Mouse (Mus musculus): ENCODE data around the gene Psmd6. TPM values are rescaled to one million over a fixed set of nuclear protein-coding genes. Genes with fewer than 3 reads are reported as not detected.
A peak's percentile ranks its signal among the peaks of the same experiment; 100 is the strongest.

Gene Psmd6
- 165 and 188 TPM in 2 replicates for polyA plus RNA-seq (2015; fragmentation: Nextera tagmentation; extraction: Ambion mirVana)

DNA sequence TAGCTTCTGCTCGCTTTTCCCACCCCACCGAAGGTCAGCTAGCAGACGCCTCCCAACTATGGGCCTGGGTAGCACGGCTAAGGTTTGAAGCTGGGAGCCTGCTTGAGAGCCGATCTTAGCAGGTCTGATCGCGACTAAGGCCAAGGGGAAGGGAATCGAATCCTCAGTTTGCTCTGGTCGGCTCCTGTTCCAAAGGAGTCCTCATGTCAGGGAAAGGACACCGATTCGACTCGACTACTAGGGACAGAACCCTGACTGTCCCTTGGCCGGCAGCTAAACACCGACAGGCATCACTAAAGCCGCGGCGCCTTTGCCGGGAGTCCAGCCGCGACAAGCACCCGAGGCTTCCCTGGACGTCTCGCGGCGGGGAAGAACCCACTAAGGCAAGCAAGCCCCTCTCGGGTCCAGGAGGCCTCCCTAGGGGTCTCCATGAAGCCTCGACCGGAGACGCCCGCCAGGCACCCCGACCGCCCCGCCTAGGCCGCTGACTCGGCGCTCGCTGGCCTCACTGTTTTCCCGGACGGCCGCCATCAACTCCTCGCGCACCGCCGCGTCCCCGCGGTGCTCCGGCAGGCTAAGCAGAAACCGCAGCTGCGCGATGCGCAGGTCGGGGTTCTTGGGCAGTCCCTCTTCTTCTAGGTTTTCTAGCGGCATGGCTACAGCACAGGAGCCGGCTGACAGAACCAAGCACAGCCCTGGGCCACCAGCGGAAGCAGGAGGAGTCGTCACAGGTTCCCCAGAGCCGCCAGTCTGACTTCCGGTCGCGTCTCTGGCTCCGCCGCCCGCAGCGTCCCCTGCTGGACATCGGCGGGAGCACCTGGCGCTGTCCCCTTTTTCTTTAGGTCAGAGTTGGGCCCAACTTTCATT lies at the start of gene Psmd6:
TSS of gene Psmd6 (minus strand) at position 755 of the 867 bp plus-strand sequence.
- peaks cover 42% of the 10 kb centered on the region for H3K36me3 ChIP-seq
- peaks cover 23% of the 10 kb centered on the region for H3K4me1 ChIP-seq
- H3K4me3 ChIP-seq = peak within 1 kb of the TSS; percentile 99
- no peaks in the 10 kb centered on the region for H3K9me3 ChIP-seq
- peak within 1 kb of the TSS; percentile 97 for H3K9ac ChIP-seq
- ATAC-seq (ENCODE audit: extremely low read depth, insufficient number of reproducible peaks, low FRiP score, low TSS enrichment) = peak; percentile 86
- H3K27ac ChIP-seq (replicated peaks) = peak within 1 kb of the TSS; percentile 82
- no peaks in the 10 kb centered on the region for H3K27me3 ChIP-seq (replicated peaks)
- H3K4me2 ChIP-seq = peak within 1 kb of the TSS; percentile 93
- WGBS = under 1% methylated on average over 68 of the region's 68 CpGs

DNA sequence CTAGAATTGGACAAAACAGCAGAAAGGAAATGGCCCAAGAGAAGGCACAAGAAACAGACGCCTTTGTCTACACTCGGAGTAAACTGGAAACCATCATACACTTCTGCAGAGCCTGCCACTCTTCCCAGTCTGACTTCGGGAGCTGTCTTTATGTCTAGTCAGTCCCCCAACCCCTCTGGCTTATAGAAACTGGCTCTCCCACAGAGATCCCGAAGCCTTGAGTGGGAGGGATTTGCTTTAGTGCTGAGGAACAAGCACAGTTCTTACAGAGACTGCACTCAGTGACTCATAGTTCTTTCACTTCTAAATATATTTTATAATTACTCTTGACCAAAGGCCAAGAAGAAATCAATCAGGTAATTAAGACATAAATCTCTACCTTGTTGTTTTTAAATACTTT lies 10.1 kb downstream of the Psmd6 start:
- H3K27ac ChIP-seq (replicated peaks) = no peak overlapping the region

DNA sequence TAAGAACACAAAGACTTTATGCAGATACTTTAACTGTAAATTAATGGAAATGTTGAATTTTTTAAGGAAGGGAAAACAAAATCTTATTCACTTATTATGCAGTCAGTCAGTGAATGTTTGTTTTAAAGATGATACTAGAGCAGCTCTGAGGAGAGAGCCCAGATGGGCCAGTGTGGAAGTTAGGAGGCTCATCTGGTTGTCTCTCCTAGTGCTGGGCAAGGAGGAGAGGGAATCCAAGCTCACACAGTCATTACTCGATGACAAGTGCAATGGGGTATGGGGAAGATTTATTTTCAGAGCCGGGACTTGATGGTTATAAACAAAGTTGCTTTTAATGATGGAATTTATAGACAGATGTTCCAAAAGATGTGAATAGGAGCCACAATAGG lies 15.9 kb downstream of the Psmd6 start:
- no peaks in the 10 kb centered on the region for H3K9me3 ChIP-seq
- H3K4me1 ChIP-seq = no peaks in the 10 kb centered on the region
- H3K4me2 ChIP-seq = no peak overlapping the region
- ATAC-seq (ENCODE audit: extremely low read depth, insufficient number of reproducible peaks, low FRiP score, low TSS enrichment) = no peak
- WGBS = 72% methylated on average over 2 of the region's 2 CpGs
- peaks cover 58% of the 10 kb centered on the region for H3K36me3 ChIP-seq
- no peak overlapping the region for H3K27ac ChIP-seq (replicated peaks)
- H3K27me3 ChIP-seq (replicated peaks) = no peaks in the 10 kb centered on the region
- H3K9ac ChIP-seq = no peak overlapping the region
- no peak overlapping the region for H3K4me3 ChIP-seq

More for the DNA sequence above, 10.1 kb downstream of the Psmd6 start:
- no peak for ATAC-seq (ENCODE audit: extremely low read depth, insufficient number of reproducible peaks, low FRiP score, low TSS enrichment)
- H3K9ac ChIP-seq = no peak overlapping the region
- H3K36me3 ChIP-seq = peaks cover 65% of the 10 kb centered on the region
- no peak overlapping the region for H3K4me3 ChIP-seq
- no peaks in the 10 kb centered on the region for H3K27me3 ChIP-seq (replicated peaks)
- no peak overlapping the region for H3K4me2 ChIP-seq
- no peaks in the 10 kb centered on the region for H3K9me3 ChIP-seq
- H3K4me1 ChIP-seq = no peaks in the 10 kb centered on the region
- 72% methylated on average over 4 of the region's 4 CpGs for WGBS

DNA sequence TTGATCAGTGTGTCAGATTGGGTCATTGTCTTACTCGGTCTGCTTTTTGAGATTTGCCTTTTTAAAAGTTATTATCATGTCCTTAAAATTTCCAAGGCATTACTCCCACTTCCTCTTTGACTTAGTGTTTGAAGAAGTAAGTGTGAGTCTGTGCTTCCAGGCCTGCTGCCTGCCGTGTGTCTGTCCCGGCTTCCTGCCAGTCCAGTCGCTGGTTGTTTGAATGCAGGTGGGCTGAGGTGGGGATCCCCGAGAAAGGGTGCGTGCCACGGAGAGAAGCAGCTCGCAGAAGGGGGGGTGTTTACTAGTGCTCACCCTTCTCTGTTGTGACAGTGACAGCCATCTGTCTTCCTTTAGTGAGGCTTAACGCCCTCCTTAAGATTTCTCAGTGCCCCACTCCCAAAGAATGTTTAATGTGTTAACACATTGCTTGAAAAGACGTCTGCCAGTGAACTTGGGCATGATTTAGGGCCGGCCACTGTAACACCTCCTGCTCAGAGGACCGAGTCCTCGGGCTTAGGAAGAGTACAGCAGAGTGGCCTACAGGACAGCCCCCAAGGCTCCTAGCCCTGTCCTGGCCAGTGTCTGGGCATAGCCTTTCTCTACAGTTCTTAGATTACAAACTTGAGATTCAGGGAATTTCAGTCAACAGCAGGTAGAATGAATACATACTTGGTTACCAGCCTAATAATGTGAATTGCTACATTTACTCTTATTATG lies 16.4 kb downstream of the Psmd6 start:
- Histone ChIP-seq H3K4me2 (no peak overlapping the region), H3K27me3 (replicated peaks) (no peaks in the 10 kb centered on the region), H3K36me3 (peaks cover 63% of the 10 kb centered on the region), H3K4me1 (no peaks in the 10 kb centered on the region), H3K4me3 (no peak overlapping the region), H3K27ac (replicated peaks) (no peak overlapping the region), H3K9me3 (no peaks in the 10 kb centered on the region), H3K9ac (no peak overlapping the region)
- WGBS = 65% methylated on average over 13 of the region's 13 CpGs
- no peak for ATAC-seq (ENCODE audit: extremely low read depth, insufficient number of reproducible peaks, low FRiP score, low TSS enrichment)

DNA sequence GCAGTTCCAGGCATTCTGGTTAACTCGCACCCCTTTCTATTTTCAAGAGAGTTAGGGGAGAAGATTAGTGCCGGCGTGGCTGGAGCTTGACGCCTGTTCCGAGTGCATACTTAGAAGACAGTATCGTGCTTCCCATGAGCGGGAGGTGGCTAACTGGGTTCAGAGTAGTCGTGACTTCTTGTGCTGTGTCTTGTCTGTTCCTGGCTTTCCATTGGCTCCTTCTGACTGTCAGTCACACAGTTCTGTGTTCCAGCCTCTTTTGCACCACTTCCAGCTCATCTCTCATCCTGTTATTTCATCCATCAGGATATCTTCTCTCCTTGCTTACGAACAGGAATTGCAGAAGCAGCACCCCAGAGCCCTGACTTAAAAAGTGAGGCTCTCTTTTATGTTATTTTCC lies 19.5 kb downstream of the Psmd6 start:
- WGBS = 80% methylated on average over 9 of the region's 9 CpGs
- H3K27ac ChIP-seq (replicated peaks) = no peak overlapping the region
- no peak overlapping the region for H3K4me2 ChIP-seq
- peaks cover 75% of the 10 kb centered on the region for H3K36me3 ChIP-seq
- H3K27me3 ChIP-seq (replicated peaks) = no peaks in the 10 kb centered on the region
- H3K9me3 ChIP-seq = no peaks in the 10 kb centered on the region
- no peaks in the 10 kb centered on the region for H3K4me1 ChIP-seq
- ATAC-seq (ENCODE audit: extremely low read depth, insufficient number of reproducible peaks, low FRiP score, low TSS enrichment) = no peak
- no peak overlapping the region for H3K9ac ChIP-seq
- H3K4me3 ChIP-seq = no peak overlapping the region

DNA sequence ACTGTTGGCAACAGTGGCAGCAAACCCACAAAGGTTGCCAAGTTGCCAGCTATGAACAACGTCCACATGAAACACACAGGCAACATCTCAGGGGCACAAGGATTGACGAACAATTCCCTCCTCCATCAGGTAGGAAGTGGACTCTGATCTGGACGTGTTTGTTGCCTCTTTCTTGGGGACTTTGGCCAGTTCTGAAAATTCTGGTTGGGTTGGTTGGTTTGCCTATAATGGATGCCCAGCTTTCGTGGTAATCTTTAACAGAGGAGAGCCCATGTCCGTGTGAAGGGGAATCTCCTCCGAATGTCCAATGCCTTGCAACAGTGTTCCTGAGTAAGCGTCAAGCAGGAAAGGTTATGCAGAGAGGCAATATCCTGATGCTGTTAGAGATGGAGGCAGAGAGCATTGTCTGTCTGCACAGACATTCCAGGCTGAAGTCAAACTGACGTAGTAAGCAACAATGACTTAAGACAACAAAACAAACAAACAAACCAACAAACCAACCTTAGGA lies 20.0 kb downstream of the Psmd6 start:
- 86% methylated on average over 8 of the region's 8 CpGs for WGBS
- Histone ChIP-seq H3K9ac (no peak overlapping the region), H3K9me3 (no peaks in the 10 kb centered on the region), H3K4me3 (no peak overlapping the region), H3K4me1 (no peaks in the 10 kb centered on the region), H3K36me3 (peaks cover 80% of the 10 kb centered on the region), H3K4me2 (no peak overlapping the region), H3K27ac (replicated peaks) (no peak overlapping the region), H3K27me3 (replicated peaks) (no peaks in the 10 kb centered on the region)
- no peak for ATAC-seq (ENCODE audit: extremely low read depth, insufficient number of reproducible peaks, low FRiP score, low TSS enrichment)

DNA sequence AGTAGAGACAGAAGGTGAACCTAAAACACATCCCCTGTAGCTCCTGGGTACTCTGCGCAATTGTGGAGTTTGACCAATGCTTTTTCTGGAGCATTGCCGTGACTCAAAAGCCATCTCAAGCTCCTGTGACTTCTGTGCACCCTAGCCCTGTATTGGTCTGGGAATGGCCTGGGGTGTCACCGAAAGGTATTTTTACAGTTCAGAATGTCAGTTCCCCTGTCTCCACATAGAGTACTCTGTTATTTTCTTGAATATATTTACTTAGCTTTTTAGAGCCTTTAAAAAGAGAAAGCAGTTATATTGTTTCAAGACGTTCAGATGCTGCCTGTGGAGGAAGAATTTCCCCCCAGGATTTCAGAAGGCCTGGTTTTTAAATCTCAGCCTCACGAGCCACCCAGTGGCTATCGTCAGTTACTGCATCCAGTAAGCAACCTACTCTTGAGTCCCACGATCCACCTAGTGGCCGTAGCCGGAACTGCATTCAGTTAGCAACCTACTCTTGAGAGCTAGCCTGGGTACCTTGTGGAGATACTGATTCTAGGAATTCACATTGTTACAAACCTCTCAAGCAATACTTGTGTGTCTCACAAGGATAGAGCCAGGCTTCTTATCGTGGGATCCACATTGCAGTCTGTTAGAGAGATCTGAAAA lies 22.3 kb downstream of the Psmd6 start:
- Histone ChIP-seq H3K4me2 (no peak overlapping the region), H3K27me3 (replicated peaks) (no peaks in the 10 kb centered on the region), H3K27ac (replicated peaks) (no peak overlapping the region), H3K4me3 (no peak overlapping the region), H3K9me3 (no peaks in the 10 kb centered on the region), H3K9ac (no peak overlapping the region), H3K36me3 (peaks cover 82% of the 10 kb centered on the region), H3K4me1 (no peaks in the 10 kb centered on the region)
- WGBS = 26% methylated on average over 10 of the region's 10 CpGs
- 0 out of 2 replicates have a peak, but pooled peaks have one; percentile 52 for ATAC-seq (ENCODE audit: extremely low read depth, insufficient number of reproducible peaks, low FRiP score, low TSS enrichment)

DNA sequence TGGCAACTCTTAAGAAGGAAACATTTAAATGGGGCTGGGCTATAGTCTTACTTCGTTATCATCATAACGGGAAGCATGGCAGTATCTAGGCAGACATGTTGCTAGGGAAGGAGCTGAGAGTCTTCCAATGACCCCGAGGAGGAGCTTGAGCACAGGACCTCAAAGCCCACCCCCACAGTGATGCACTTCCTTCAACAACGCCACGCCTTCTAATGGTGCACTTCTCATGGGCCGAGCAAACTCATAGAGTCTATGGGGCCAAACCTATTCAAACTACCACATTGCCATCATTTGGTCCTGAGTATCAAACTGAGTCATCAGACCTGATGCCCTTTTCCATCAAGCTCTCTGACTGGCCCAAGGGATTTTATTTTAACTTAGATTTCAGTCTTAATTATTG lies 30.2 kb downstream of the Psmd6 start:
- Histone ChIP-seq H3K4me1 (peaks cover 23% of the 10 kb centered on the region), H3K36me3 (peaks cover 60% of the 10 kb centered on the region), H3K4me2 (no peak overlapping the region), H3K27me3 (replicated peaks) (no peaks in the 10 kb centered on the region; the same call in none of the 2 replicates), H3K27ac (replicated peaks) (no peak overlapping the region), H3K9ac (no peak overlapping the region), H3K4me3 (no peak overlapping the region), H3K9me3 (no peaks in the 10 kb centered on the region)
- ATAC-seq (ENCODE audit: extremely low read depth, insufficient number of reproducible peaks, low FRiP score, low TSS enrichment) = no peak
- WGBS = 82% methylated on average over 6 of the region's 6 CpGs

DNA sequence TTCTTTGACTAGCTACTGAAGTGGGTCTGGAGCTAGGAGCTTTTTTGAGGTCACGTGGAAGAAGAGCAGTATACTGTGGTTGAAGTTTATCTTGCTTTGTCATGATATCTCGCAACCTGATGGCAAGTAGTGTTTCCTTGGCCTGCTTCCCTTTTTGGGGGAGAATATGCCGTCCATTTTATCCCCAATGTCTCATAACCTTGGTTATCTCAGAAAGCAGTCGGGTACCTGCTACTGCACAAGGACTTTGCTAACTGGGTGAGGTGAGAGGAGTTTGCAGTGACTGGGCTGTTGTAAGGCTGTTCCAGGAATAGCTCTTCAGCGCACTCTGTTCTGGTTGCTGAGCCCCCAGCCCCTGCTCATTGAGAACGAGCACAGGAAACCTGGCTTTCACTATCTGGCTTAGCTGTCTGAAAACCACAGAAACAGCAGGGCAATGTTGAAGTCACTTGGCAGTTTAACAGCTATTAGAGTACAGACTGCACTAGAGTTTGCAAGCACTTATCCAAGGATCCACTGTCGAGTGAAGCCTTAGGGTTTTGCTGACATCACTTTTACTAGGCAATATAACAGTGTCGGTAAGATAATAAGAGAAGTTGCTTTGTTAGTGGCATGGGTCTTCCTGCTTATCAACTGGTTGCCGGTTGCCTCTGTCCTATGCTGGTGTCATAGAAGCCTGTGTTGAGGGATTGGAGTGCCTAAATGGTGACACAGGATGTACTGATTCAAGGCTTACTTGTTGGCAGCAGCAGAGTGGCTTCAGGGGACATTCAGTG lies 32.6 kb downstream of the Psmd6 start:
- H3K4me3 ChIP-seq = no peak overlapping the region
- H3K9me3 ChIP-seq = no peaks in the 10 kb centered on the region
- ATAC-seq (ENCODE audit: extremely low read depth, insufficient number of reproducible peaks, low FRiP score, low TSS enrichment) = peak; percentile 63; the same call in 1 of the 2 replicates
- H3K9ac ChIP-seq = no peak overlapping the region
- H3K27ac ChIP-seq (replicated peaks) = peak overlapping the region; percentile 66
- 23% methylated on average over 9 of the region's 9 CpGs for WGBS
- H3K4me2 ChIP-seq = peak overlapping the region; percentile 52
- no peaks in the 10 kb centered on the region; the same call in none of the 2 replicates for H3K27me3 ChIP-seq (replicated peaks)
- peaks cover 49% of the 10 kb centered on the region for H3K36me3 ChIP-seq
- peaks cover 23% of the 10 kb centered on the region for H3K4me1 ChIP-seq

DNA sequence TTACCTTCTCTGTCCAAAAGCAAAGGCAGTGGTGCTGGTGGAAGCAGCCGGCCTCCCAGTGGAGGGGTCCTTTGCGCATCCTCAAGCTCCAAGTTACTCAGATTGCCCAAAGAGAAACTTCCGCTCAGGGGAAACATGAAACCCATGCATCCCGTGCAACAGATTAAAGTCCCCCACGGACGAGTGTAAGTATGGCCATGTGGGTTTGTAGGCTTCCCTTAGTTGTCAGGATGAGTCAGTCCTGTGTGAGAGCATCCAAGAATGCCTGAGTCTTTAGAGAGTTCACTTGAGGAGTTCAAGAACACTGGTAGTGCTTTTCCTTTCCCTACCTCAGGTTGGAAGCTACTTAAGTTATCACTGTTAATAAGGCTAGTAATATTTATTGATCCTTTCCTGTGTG lies 33.4 kb downstream of the Psmd6 start:
- H3K4me2 ChIP-seq = no peak overlapping the region
- no peak overlapping the region for H3K4me3 ChIP-seq
- no peaks in the 10 kb centered on the region for H3K9me3 ChIP-seq
- ATAC-seq (ENCODE audit: extremely low read depth, insufficient number of reproducible peaks, low FRiP score, low TSS enrichment) = no peak
- WGBS = 75% methylated on average over 6 of the region's 6 CpGs
- H3K27ac ChIP-seq (replicated peaks) = no peak overlapping the region
- no peaks in the 10 kb centered on the region; the same call in 1 of the 2 replicates for H3K27me3 ChIP-seq (replicated peaks)
- peaks cover 41% of the 10 kb centered on the region for H3K36me3 ChIP-seq
- peaks cover 23% of the 10 kb centered on the region for H3K4me1 ChIP-seq
- H3K9ac ChIP-seq = no peak overlapping the region

All from heart, embryonic 13.5 days (tissue).